Mouse (Mus musculus) Patski (cell line): ENCODE results near the gene Znrf4. TPM values are rescaled to one million over a fixed set of nuclear protein-coding genes. Genes with fewer than 3 reads are reported as not detected.

Experiments used
- ATAC-seq: fragments of 100-300 bp; one replicate; pipeline ENCODE4 v1.8.0; 2021
- CTCF ChIA-PET: fragments of 350-600 bp; sonication (Branson Sonifier 250); formaldehyde crosslinking; loops from one replicate; lab custom pipeline; 2022; ENCODE audit warnings: inconsistent platforms; lab: Charles Lee
- POLR2A ChIA-PET: fragments of 350-600 bp; sonication (Branson Sonifier 250); formaldehyde crosslinking; loops from one replicate; lab custom pipeline; 2022; ENCODE audit warnings: antibody characterized with exemption, inconsistent platforms; lab: Charles Lee
- DNase-seq: peaks from one replicate; pipeline ENCODE4 v3.0.0-alpha.2; 2011; ENCODE audit warnings: low read depth, low spot score
- H3K27me3 ChIP-seq: fragments of 371-371 bp; one replicate; pipeline ENCODE4 v1.5.1; 2021
- CTCF ChIP-seq: fragments of 100-300 bp; IDR thresholded peaks from one replicate; pipeline ENCODE4 v1.5.1; 2021
- in situ Hi-C: fragments of 300-500 bp; cut with MboI; formaldehyde crosslinking; loops from 3 replicates; pipeline ENCODE4 v1.11.1; 2018; ENCODE audit warnings: low pct_unique_long_range_greater_than_20kb, mixed read lengths
- polyA plus RNA-seq: library from polyadenylated mRNA; unstranded; gene quantifications from one replicate; pipeline ENCODE4 v1.2.3, GENCODE M21; 2021

Gene Znrf4
- polyA plus RNA-seq, 1 experiment from 2014 or later, result not detected

GRCm38 (mm10) chr17:56548605-56549105, 36.4 kb upstream of the Znrf4 start:
- DNase-seq, result no peak
- ChIA-PET CTCF (interaction anchor here (0.8 to 3.5 kb wide), 4 partner anchors 10 to 191 kb away, joined by 3 to 14 read pairs (median 3); no protein-coding TSS in a partner anchor), POLR2A (interaction anchor here (1.1 kb wide), 1 partner anchor 10 kb away, joined by 4 read pairs; no protein-coding TSS in a partner anchor)
- in situ Hi-C loops, result no loop called here
- H3K27me3 ChIP-seq, result no peaks in the 10 kb centered on the region
- ATAC-seq, result no peak
- no peak for TF ChIP-seq CTCF

DNA sequence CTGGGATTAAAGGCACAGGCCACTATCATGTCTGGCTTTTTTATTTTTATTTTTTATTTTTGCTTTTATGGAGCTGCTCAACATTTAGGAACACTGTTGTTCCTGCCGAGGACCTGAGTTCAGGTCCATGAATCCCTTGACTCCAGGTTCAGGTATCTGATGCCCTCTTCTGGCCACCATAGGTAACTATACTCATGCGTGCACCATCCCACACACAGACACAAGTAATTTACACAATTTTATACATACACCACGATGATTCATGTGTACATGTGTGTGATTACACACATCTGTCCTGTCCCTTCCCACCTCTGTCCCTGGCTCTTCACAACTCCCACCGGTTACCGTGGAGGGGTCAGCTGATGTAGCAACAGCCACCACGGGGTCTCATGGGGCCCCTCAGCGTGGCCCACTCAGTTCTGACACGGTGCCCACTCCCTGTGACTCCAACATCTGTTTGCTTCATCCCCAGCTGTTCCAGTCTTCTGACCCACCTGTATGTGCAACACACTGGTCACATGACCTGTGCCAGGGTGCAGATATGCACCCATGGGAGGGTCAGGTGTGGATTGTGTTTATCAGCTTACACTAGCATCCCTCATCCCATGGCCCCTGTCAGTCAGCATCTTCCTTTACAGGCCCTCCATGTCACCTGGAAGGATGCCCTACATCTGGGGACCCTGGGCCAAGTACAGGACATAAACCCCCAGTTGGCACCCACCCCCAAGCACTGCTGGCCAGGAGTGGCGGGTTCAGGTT, 35.8 kb upstream of the Znrf4 start:
- POLR2A ChIA-PET, result interaction anchor here (1.1 kb wide), 1 partner anchor 11 kb away, joined by 4 read pairs; no protein-coding TSS in a partner anchor
- H3K27me3 ChIP-seq, result no peaks in the 10 kb centered on the region
- CTCF ChIA-PET, result interaction anchor here (0.8 to 3.5 kb wide), 4 partner anchors 11 to 191 kb away, joined by 3 to 14 read pairs (median 4); no protein-coding TSS in a partner anchor
- in situ Hi-C loops, result no loop called here
- no peak for DNase-seq
- ATAC-seq, result no peak
- TF ChIP-seq CTCF, result no peak

DNA sequence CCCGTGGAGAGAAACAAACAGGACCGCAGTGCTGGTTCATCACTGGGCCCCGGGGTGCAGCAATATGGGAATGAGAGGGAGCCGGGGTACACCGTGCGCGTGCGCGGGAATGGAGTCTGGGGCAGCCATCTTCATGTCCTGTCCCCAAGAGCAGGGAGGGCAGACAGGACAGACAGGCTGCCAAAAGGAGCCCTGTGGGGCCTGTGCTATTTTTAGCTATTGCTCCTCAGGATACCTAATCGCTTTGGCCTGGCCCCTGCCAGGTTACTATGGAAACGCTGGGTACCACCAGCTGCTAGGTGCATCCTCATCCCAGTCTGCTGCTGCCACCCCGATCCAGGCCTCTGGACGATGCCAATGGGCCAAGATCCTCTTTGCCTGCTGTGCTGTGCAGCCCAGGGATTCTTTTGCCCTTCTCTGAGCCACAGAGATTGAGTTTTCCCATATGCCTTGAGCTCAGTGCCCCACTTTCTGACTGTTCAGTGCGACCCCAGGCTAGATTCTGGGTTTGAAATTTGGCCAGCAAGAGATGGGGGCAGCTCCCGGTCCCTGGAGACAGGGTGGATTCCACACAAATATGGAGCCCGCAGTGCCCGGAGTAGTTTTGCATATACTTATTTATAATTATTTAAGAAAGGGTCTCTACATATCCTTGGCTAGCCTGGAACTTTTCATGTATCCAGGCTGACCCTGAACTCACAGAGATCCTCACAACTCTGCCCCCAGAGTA, 35.0 kb upstream of the Znrf4 start:
- TF ChIP-seq CTCF, result no peak
- H3K27me3 ChIP-seq, result no peaks in the 10 kb centered on the region
- in situ Hi-C loops, result no loop called here
- ATAC-seq, result no peak
- ChIA-PET CTCF (interaction anchor here (0.8 to 3.5 kb wide), 3 partner anchors 12 to 190 kb away, joined by 3 to 14 read pairs (median 6); no protein-coding TSS in a partner anchor), POLR2A (interaction anchor here (1.1 kb wide), 1 partner anchor 11 kb away, joined by 4 read pairs; no protein-coding TSS in a partner anchor)
- no peak for DNase-seq

DNA sequence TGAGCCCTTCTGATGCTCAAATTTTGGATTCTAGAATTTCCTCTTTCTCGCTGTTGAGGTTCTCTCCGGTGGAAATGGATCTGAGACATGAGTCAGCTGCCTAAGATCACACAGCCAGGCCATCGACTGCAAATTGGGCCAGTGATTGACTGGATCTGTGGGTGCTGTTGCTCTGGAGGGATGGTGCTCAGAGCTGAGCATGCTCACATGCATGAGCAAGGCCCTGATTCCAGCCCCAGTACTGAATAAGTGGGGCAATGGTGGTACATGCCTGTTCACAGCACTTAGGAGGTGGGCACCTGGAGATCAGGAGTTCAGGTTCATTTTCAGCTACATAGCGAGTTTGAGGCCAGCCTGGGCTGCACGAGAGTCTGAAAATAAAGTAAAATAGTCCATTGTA, 34.3 kb upstream of the Znrf4 start:
- no peak for TF ChIP-seq CTCF
- ATAC-seq, result no peak
- in situ Hi-C loops, result no loop called here
- no peak for DNase-seq
- CTCF ChIA-PET, result interaction anchor here (1.6 to 3.5 kb wide), 2 partner anchors 12 to 190 kb away, joined by 6 to 14 read pairs; no protein-coding TSS in a partner anchor
- no peaks in the 10 kb centered on the region for H3K27me3 ChIP-seq
- POLR2A ChIA-PET, result no interaction called here

- CTCF ChIA-PET, result interaction anchor here (3.5 kb wide), 1 partner anchor 13 kb away, joined by 14 read pairs; no protein-coding TSS in a partner anchor
- in situ Hi-C loops, result no loop called here
- POLR2A ChIA-PET, result no interaction called here
- H3K27me3 ChIP-seq, result no peaks in the 10 kb centered on the region
- DNase-seq, result no peak
- TF ChIP-seq CTCF, result no peak
- no peak for ATAC-seq
Measured at GRCm38 (mm10) chr17:56545945-56546344, 33.7 kb upstream of the Znrf4 start.

DNA sequence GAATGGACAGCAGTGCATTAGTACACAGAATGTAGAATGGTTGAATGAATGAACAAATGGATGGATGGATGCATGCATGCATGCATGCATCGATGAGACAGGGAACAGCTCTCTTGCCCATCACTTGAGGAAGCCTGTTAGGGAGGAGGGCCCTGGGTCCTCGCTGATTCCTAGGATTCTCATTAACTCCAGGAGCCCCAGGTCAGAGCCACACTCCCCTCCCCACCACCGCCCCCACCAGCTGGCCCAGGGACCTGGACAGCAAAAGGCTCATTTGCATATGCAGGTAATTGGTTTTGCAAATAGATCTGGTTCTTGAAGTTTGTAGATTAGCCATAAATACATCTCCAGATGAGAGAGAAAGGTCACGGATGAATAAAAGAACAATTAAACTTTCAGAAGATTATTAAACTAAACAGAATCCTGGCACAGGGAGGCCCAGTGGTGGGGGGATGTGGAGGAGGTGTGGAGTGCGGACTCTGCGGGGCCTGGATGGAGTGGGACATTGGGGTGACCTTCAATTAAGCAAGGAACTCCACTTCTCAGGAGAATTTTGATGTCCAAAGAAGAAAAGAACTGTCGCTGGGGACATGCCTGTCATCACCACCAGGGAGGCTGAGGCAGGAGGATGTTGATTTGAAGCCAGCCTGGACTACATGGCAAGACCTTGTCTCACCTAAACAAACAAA, 32.6 kb upstream of the Znrf4 start:
- TF ChIP-seq CTCF, result no peak
- in situ Hi-C loops, result loop anchor here (5.0 kb wide), 1 partner anchor 38 kb away; no protein-coding TSS in a partner anchor
- ChIA-PET POLR2A (no interaction called here), CTCF (interaction anchor here (2.0 kb wide), 1 partner anchor 14 kb away, joined by 4 read pairs; no protein-coding TSS in a partner anchor)
- DNase-seq (no peak), ATAC-seq (no peak)
- H3K27me3 ChIP-seq, result no peaks in the 10 kb centered on the region

GRCm38 (mm10) chr17:56543684-56544224, 31.5 kb upstream of the Znrf4 start:
- no peak for ATAC-seq
- no peaks in the 10 kb centered on the region for H3K27me3 ChIP-seq
- no peak for TF ChIP-seq CTCF
- in situ Hi-C loops, result loop anchor here (5.0 kb wide), 1 partner anchor 36 kb away; no protein-coding TSS in a partner anchor
- ChIA-PET POLR2A (no interaction called here), CTCF (interaction anchor here (2.0 kb wide), 1 partner anchor 15 kb away, joined by 4 read pairs; no protein-coding TSS in a partner anchor)
- DNase-seq, result no peak

DNA sequence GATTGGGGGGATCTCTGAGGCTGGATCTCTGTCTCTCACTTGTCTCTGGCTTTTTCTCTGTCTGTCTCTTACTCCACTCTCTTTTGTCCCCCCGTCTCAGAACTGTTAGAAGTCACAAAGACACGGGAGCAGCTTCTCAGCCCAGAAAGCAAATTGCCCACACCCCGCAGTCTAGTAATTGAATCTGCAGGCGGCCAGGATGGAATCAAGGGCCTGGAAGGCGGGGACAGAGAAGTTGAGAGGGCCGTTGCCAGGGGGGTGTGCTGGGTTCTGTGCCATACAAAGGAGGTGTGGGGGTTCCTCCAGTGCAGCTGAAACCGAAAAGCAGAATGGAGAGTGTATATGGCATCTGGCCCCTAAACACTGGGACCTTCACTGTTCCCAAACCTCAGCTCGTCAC, 30.5 kb upstream of the Znrf4 start:
- TF ChIP-seq CTCF, result no peak
- ChIA-PET CTCF (no interaction called here), POLR2A (no interaction called here)
- ATAC-seq (no peak), DNase-seq (no peak)
- H3K27me3 ChIP-seq, result no peaks in the 10 kb centered on the region
- in situ Hi-C loops, result loop anchor here (5.0 kb wide), 1 partner anchor 35 kb away; no protein-coding TSS in a partner anchor

DNA sequence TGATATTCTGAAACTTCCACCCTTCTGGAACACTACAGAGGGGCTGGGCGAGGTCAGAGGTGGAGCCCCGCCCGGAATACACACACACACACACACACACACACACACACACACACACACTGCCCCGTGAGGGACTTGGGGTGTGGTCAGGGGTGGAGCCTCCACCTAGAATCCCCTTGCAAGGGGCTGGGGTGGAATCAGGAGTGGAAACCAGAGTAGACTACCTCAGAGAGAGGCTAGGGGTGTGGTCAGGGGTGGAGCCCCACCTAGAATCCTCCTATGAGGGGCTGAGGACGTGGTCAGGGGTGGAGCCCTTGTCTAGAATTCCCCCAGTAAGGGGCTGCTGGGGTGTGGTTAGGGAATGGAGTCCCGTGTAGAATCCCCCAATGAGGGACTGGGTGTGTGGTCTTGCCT, 28.3 kb upstream of the Znrf4 start:
- ChIA-PET POLR2A (no interaction called here), CTCF (no interaction called here)
- no peak for TF ChIP-seq CTCF
- ATAC-seq (no peak), DNase-seq (no peak)
- H3K27me3 ChIP-seq, result no peaks in the 10 kb centered on the region
- in situ Hi-C loops, result loop anchor here (5.0 kb wide), 1 partner anchor 33 kb away; no protein-coding TSS in a partner anchor
